Mouse (Mus musculus) heart, postnatal 0 days (tissue): ENCODE data around the gene 1700025C18Rik.

Experiments
- CTCF ChIP-seq: IDR thresholded peaks from 2 replicates; pipeline ENCODE4 v1.5.1; 2016; ENCODE audit warnings: antibody characterized with exemption, control low read depth, low read depth
- EP300 ChIP-seq: IDR thresholded peaks from 2 replicates; pipeline ENCODE4 v1.6.1; 2016; ENCODE audit warnings: antibody characterized with exemption, low read depth

DNA sequence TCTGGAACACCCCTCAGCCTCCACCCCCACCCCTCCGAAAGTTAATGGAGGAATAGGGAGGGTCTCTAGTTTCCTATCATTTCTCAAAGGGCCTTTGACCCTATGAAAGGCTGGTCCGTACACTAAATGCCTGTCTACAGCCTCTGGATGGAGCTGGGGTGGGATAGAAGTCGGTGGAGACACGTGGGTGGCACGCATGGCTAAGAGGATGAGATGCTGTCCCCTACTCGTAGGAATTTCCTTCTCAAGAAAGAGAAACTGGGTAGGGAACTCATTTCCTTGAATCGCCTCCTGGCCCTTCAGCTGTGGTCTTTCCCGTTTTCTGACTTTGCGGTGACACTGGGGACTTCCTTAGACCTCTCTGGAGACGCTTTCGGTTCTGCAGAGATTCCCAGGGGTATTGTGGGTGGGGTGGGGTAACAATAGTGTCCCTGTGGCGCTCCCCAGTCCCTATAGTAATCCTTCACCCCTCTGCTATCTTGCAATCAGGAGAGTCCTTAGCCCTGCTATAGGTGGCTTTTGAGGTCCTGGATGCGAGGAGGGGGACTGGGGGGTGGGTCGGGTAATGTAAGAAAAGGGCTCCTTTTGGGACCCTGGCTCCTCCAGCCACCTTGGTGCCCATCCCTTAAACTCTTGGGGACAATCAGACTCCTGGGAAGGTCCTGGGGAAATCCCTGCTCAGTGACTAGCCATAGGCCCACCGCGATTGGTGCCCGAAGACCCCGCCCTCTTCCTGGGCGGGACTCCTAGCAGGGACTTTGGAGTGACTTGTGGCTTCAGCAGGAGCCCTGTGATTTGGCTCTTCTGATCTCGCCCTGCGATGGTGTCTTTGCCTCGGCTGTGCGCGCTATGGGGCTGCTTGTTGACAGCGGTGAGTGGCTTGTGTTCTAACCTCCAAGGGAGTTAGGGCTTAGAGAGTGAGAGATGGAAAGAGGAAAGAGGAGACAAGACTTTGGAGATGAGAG, 35.4 kb downstream of the 1700025C18Rik start, which contains the start of gene Cd40:
- TF ChIP-seq CTCF (no peak), EP300 (no peak)
